Mouse (Mus musculus): Measurements from ENCODE around the gene Cwh43. TPM values are rescaled to one million over a fixed set of nuclear protein-coding genes. Genes with fewer than 3 reads are reported as not detected.

Gene Cwh43
- total RNA-seq (2021): 1 to 10 TPM; 1.7 to 2.1 TPM

GRCm38 (mm10) chr5:73405981-73406722 lies at the start of gene Cwh43:
Gene Cwh43, plus strand, starts transcription at chr5:73406075.
- peak; percentile 51 to 55 for DNase-seq (ENCODE audit: low spot score in 2 of 2)
- intact Hi-C loops (cut with DNase I): no loop called here

GRCm38 (mm10) chr5:73359134-73359751 lies 46.6 kb upstream of the Cwh43 start:
- no peak for DNase-seq (ENCODE audit: low spot score in 2 of 2)
- intact Hi-C loops (cut with DNase I): loop anchor here (2.0 kb wide), 1 partner anchor 14 kb away; no protein-coding TSS in a partner anchor

- intact Hi-C loops (cut with DNase I): loop anchor here (2.0 kb wide), 1 partner anchor 15 kb away; no protein-coding TSS in a partner anchor
- DNase-seq (ENCODE audit: low spot score in 2 of 2): peak; percentile 79 to 87
Observed at GRCm38 (mm10) chr5:73359752-73360141, 46.1 kb upstream of the Cwh43 start.

GRCm38 (mm10) chr5:73360240-73360639 lies 45.6 kb upstream of the Cwh43 start:
- intact Hi-C loops (cut with DNase I): no loop called here
- DNase-seq (ENCODE audit: low spot score in 2 of 2): no peak

GRCm38 (mm10) chr5:73362338-73362737 lies 43.5 kb upstream of the Cwh43 start:
- intact Hi-C loops (cut with DNase I): no loop called here
- peak in 1 of 2 experiments; percentile 42 for DNase-seq (ENCODE audit: low spot score in 2 of 2)

GRCm38 (mm10) chr5:73362791-73363190 lies 43.1 kb upstream of the Cwh43 start:
- DNase-seq (ENCODE audit: low spot score in 2 of 2): no peak
- intact Hi-C loops (cut with DNase I): no loop called here

GRCm38 (mm10) chr5:73364107-73364864 lies 41.6 kb upstream of the Cwh43 start:
- intact Hi-C loops (cut with DNase I): no loop called here
- no peak for DNase-seq (ENCODE audit: low spot score in 2 of 2)

- DNase-seq (ENCODE audit: low spot score in 2 of 2): no peak
- intact Hi-C loops (cut with DNase I): no loop called here
Observed at GRCm38 (mm10) chr5:73367906-73368305, 38.0 kb upstream of the Cwh43 start.

GRCm38 (mm10) chr5:73368845-73369447 lies 36.9 kb upstream of the Cwh43 start:
- intact Hi-C loops (cut with DNase I): no loop called here
- peak; percentile 50 to 57 for DNase-seq (ENCODE audit: low spot score in 2 of 2)

GRCm38 (mm10) chr5:73369731-73370130 lies 36.1 kb upstream of the Cwh43 start:
- intact Hi-C loops (cut with DNase I): no loop called here
- no peak for DNase-seq (ENCODE audit: low spot score in 2 of 2)

GRCm38 (mm10) chr5:73372601-73373000 lies 33.3 kb upstream of the Cwh43 start:
- DNase-seq (ENCODE audit: low spot score in 2 of 2): no peak
- intact Hi-C loops (cut with DNase I): no loop called here

GRCm38 (mm10) chr5:73373184-73373583 lies 32.7 kb upstream of the Cwh43 start:
- intact Hi-C loops (cut with DNase I): no loop called here
- DNase-seq (ENCODE audit: low spot score in 2 of 2): no peak

GRCm38 (mm10) chr5:73376041-73376440 lies 29.8 kb upstream of the Cwh43 start:
- no peak for DNase-seq (ENCODE audit: low spot score in 2 of 2)
- intact Hi-C loops (cut with DNase I): no loop called here

- no peak for DNase-seq (ENCODE audit: low spot score in 2 of 2)
- intact Hi-C loops (cut with DNase I): no loop called here
Observed at GRCm38 (mm10) chr5:73376491-73376890, 29.4 kb upstream of the Cwh43 start.

- DNase-seq (ENCODE audit: low spot score in 2 of 2): peak; percentile 84 to 89
- intact Hi-C loops (cut with DNase I): loop anchor here (2.0 to 5.0 kb wide), 5 partner anchors 45 to 398 kb away; no protein-coding TSS in a partner anchor
Observed at GRCm38 (mm10) chr5:73379908-73380307, 26.0 kb upstream of the Cwh43 start.

- DNase-seq (ENCODE audit: low spot score in 2 of 2): no peak
- intact Hi-C loops (cut with DNase I): loop anchor here (2.0 to 5.0 kb wide), 5 partner anchors 46 to 399 kb away; no protein-coding TSS in a partner anchor
Observed at GRCm38 (mm10) chr5:73380829-73381228, 25.0 kb upstream of the Cwh43 start.

GRCm38 (mm10) chr5:73381510-73381909 lies 24.4 kb upstream of the Cwh43 start:
- no peak for DNase-seq (ENCODE audit: low spot score in 2 of 2)
- intact Hi-C loops (cut with DNase I): loop anchor here (2.0 to 5.0 kb wide), 5 partner anchors 47 to 399 kb away; no protein-coding TSS in a partner anchor

GRCm38 (mm10) chr5:73381976-73382540 lies 23.8 kb upstream of the Cwh43 start:
- intact Hi-C loops (cut with DNase I): loop anchor here (2.0 to 5.0 kb wide), 5 partner anchors 47 to 400 kb away; no protein-coding TSS in a partner anchor
- no peak for DNase-seq (ENCODE audit: low spot score in 2 of 2)

Measured in left cerebral cortex, postnatal 36 days (tissue).